31 mouse cellular contexts compared by ENCODE assay signal in genomic region chr5:63960565-63960964, GRCm38 (mm10).
"Had no signal": no experiment of that assay in that cellular context is flagged by ENCODE, and none has a peak within 500 bp of the region (broad histone marks: within the 10 kb centered on the region; RNA-seq: fewer than 3 reads in every experiment).

No protein-coding gene starts in this region.

- DNase-seq: left cerebral cortex, postnatal 4 days; liver; liver, embryonic 13.5 days; liver, postnatal 0 days; lung, adult 18-20 months; lung, adult 2 months; lung, embryonic 14.5 days; lung, postnatal 10 days; lung, postnatal 14 days; lung, postnatal 36 days; lung, postnatal 4 days; midbrain, embryonic 14.5 days had no signal

- H3K9me3 ChIP-seq: limb, embryonic 10.5 days; limb, embryonic 12.5 days; limb, embryonic 13.5 days; limb, embryonic 15.5 days; liver, embryonic 13.5 days; liver, embryonic 15.5 days; lung, embryonic 15.5 days; midbrain, embryonic 10.5 days; midbrain, embryonic 12.5 days; midbrain, embryonic 15.5 days; neural tube, embryonic 12.5 days had no signal

- H3K36me3 ChIP-seq: limb, embryonic 12.5 days; limb, embryonic 13.5 days; limb, embryonic 15.5 days; liver, embryonic 15.5 days; lung, embryonic 15.5 days; midbrain, embryonic 12.5 days; midbrain, embryonic 15.5 days; neural tube, embryonic 12.5 days had no signal

- H3K4me3 ChIP-seq: left cerebral cortex, adult 2 months; limb, embryonic 10.5 days; limb, embryonic 12.5 days; limb, embryonic 13.5 days; limb, embryonic 15.5 days; liver, embryonic 13.5 days; liver, embryonic 15.5 days; lung, embryonic 15.5 days; megakaryocyte, embryonic 14.5 days; midbrain, embryonic 10.5 days; midbrain, embryonic 12.5 days; midbrain, embryonic 15.5 days; myocyte; neural tube, embryonic 12.5 days had no signal

- H3K9ac ChIP-seq: limb, embryonic 12.5 days; limb, embryonic 13.5 days; limb, embryonic 15.5 days; liver, embryonic 13.5 days; liver, embryonic 14.5 days; liver, embryonic 15.5 days; liver, postnatal 0 days; lung, embryonic 14.5 days; lung, embryonic 15.5 days; midbrain, embryonic 12.5 days; midbrain, embryonic 15.5 days; neural tube, embryonic 12.5 days had no signal

- H3K4me1 ChIP-seq: liver, embryonic 15.5 days; megakaryocyte, embryonic 14.5 days; midbrain, embryonic 10.5 days; midbrain, embryonic 12.5 days; midbrain, embryonic 15.5 days; neural tube, embryonic 12.5 days had no signal

- H3K27me3 ChIP-seq: limb, embryonic 12.5 days; limb, embryonic 13.5 days; limb, embryonic 15.5 days; liver, embryonic 13.5 days; liver, embryonic 15.5 days; lung, embryonic 15.5 days; midbrain, embryonic 12.5 days; midbrain, embryonic 15.5 days; neural tube, embryonic 12.5 days had no signal

- ATAC-seq: liver, postnatal 0 days; lung, postnatal 0 days; midbrain, embryonic 15.5 days; midbrain, embryonic 16.5 days had no signal

- H3K4me2 ChIP-seq: limb, embryonic 12.5 days; limb, embryonic 13.5 days; limb, embryonic 15.5 days; liver, embryonic 11.5 days; liver, embryonic 13.5 days; liver, embryonic 15.5 days; lung, embryonic 14.5 days; lung, embryonic 15.5 days; midbrain, embryonic 11.5 days; midbrain, embryonic 12.5 days; midbrain, embryonic 15.5 days; neural tube, embryonic 12.5 days had no signal

- H3K27ac ChIP-seq: left cerebral cortex, adult 2 months; limb, embryonic 10.5 days; limb, embryonic 12.5 days; limb, embryonic 13.5 days; limb, embryonic 15.5 days; liver, embryonic 13.5 days; liver, embryonic 14.5 days; liver, embryonic 15.5 days; lung, embryonic 15.5 days; macrophage; midbrain, embryonic 10.5 days; midbrain, embryonic 12.5 days; midbrain, embryonic 15.5 days; neural tube, embryonic 12.5 days had no signal
